Mouse (Mus musculus): ENCODE data around the gene Gimap9.

Gene Gimap9

DNA sequence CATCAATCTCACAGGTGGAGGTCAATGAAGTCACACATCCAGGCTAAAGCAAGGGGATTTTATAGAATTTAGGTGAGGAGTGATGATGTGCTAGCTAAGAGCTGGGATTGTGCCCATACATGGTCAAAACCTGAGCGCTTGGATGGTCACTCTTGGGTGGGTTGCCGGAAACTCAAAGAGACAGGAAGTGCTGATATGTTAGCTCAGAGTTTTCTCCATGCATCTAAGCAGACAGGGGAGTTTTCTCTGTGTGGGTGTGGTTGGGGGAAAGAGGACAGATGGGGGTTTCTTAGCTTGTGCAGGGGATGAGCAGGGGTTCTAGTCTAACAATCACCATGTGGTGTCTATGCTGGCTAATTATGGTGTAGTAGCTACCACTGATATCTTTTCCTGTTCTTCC, 13.4 kb downstream of the Gimap9 start:
- DNase-seq (ENCODE audit: low read depth, low spot score), result no peak

DNA sequence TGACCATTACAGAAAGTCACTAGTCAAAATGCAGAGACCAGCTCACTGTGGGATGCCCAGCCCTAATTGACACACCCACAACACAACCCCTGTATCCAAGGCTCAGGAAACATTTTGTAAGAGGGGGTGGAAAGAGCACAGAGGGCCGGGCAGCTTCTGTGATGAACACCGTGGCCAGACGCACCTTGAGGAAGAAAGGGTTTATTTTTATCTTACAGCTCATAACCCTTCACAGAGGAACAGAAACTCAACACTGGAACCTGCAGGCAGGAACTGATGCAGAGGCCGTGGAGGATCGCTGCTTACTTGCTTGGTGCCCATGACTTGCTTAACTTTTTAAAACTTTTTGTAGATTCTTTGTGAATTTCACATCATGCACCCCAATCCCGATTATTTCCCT, 17.0 kb downstream of the Gimap9 start:
- no peak for DNase-seq (ENCODE audit: low read depth, low spot score)

DNA sequence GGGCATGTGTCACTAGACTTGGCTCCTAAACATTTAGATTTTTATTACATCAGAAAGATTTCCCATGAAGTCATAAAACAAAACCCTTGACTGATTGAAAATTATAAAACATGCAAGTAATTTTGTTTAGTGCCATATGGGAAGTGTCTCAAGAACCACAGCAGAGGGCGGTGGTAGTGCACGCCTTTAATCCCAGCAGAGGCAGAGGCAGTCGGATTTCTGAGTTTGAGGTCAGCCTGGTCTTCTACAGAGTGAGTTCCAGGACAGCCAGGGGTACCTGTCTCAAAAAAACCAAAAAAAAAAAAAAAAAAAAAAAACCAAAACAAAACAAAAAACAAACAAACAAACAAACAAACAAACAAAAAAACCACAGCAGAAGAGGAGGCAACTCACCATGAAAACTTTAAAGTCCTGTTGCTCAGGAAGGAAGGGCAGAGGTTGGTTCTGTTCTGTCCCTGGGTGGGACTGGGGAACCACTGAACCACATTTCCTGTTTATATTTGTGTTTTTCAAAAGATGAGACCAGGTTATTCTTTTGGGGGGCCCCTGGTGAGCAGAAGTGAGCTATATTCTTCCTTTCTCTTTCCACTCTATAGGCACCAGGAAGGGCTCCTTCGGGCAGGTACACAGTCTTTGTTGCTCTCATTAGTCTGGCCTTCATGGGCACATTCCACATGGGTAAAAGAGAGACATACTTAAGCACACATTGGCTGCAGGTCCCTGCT, 21.1 kb downstream of the Gimap9 start:
- DNase-seq (ENCODE audit: low read depth, low spot score), result no peak

DNA sequence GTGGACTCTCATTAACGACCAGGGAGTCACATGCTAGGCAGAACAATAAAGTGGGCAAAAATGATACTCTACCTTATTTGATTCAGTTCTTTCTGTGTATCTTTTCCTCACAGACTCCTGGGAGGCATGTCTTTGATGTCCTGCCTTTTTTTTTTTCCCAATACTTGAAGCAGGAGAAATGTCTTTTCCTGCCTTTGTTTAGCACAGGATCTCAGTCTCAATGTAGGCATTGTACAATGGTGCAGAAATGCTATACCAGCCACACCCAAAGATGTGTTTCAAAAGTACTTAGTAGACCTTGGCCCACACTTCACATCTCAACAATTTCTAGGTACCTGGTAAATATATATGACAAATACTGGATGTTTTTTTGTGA, 21.6 kb downstream of the Gimap9 start:
- DNase-seq (ENCODE audit: low read depth, low spot score), result no peak

DNA sequence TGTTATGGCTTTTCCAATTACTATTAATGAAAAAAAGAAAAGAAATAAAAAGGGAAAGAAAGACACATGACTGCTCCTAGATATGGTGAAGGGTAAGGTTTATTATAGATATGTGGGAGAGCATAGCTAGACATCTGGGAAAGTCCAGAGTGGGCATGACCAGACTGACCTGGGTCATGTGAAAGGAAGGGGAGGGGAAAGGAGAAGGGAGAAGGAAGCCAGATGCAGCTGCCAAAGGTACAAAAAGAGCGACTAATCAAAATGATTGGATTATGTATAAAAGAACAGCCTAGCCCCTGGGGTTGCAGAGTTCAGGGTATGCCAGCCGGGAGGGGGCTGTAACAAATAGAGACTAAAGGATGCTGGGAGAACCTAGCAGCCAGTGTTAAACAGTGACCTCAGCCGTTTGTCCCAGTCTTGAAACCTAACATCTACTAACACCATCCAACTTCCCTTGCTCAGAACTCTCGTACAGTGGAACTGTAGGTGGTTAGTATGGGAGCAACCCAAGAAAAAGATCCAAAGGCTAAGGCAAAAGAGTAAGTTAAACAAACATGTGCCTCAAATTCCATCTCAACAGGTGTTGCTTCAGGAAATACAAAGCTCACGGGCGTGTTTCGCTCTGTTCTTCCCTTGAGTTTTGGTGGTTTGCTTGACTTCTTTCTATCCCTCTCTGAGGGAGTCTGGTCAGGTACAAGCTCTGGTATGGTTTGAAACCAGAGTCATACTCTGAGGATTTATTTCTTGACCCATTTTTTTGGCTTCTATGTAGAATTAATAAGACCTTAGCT, 22.3 kb downstream of the Gimap9 start:
- DNase-seq (ENCODE audit: low read depth, low spot score), result no peak

DNA sequence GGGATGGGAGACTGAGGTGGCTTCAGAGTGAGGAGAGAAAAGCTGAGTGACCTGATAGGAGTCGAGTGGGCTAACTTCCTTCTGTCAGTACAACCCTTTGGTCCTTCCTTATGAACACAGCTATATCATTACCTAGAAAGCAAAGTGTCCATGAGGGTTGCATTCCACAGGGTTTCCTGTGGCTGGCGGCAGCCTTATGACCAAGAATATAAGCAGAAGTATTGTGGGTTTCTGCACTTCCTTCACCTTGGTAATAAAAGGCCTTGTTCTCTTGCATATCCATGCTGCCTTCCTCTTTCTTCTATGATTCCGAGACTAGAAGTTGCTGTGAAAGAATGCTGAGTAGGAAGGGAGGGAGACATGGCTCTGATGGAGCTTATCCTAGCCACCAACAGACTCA, 23.0 kb downstream of the Gimap9 start:
- DNase-seq (ENCODE audit: low read depth, low spot score), result no peak

DNA sequence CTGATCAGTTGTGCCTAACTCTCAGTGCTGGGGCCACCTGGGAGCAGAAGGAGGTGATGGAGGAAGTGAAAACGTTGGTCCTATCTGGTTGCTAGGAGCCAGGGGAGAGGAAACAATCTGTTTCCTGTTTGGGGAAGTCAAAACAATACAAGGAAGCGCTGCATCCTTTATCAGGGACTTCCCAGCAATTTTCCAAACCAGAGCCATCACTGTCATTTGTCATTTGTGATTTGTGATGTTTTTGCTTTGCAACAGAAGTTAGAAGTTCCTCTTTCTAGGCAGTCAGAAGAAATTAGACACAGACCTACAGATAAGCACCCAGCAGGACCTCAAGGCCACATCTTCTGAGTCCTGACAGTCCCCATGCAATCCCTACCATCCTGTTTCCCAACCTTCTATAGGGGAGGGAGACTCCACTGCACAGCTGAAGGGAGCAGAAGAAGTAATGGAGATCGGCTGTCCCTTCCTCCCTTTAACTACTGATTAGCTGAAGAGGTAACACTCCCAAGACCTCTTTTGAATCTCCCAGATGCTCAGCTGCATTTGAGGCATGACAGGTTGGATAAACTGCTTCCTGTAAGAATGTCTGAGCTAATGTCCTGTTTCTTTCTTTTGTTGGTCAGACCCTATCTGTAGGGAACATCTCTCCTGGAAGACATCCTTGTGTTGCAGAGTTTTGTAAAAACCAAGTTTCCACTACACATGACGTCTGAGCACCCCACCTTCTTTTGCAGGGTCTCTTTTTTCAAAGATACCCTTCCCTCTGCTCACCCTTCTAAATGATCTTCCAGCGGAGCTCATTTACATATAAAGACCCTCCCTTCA, 24.5 kb downstream of the Gimap9 start:
- no peak for DNase-seq (ENCODE audit: low read depth, low spot score)

DNA sequence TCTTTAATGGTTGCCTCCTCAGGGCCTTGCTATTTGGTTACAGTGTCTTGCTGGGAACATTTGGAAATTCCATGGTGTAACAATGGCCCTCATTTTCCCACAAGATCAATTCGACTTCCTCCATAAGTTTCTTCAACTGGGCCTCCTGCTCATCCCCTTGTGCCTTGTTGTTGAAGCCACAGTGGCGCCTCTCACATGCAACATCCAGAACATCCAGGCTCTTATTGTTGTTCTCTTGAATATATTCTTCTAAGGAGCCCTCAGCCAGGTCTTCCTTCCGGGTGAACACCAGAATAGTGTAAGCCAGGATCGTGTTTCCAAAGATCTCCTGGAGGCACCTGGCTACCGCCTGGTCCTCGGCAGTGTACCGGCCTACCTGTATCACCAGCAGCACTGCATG, 26.2 kb downstream of the Gimap9 start:
- no peak for DNase-seq (ENCODE audit: low read depth, low spot score)

DNA sequence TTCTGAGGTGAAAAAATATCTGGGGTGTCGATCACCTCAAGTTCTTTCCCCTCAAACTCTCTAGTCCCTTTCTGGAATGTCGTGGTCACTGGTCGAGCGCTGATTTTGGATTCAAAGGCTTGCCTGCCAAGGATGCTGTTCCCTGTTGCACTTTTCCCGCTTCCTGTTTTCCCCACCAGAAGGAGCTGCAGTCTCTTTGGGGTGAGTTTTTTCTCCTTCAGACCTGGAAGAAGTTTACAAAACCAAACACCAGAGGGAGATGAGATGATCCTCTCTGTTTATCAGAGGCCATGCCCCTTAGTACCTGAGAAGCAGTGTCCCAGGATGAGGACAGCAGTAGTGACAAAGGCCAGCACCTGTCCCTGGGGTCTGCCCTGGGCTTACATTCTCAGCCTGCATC, 26.7 kb downstream of the Gimap9 start:
- DNase-seq (ENCODE audit: low read depth, low spot score), result no peak

DNA sequence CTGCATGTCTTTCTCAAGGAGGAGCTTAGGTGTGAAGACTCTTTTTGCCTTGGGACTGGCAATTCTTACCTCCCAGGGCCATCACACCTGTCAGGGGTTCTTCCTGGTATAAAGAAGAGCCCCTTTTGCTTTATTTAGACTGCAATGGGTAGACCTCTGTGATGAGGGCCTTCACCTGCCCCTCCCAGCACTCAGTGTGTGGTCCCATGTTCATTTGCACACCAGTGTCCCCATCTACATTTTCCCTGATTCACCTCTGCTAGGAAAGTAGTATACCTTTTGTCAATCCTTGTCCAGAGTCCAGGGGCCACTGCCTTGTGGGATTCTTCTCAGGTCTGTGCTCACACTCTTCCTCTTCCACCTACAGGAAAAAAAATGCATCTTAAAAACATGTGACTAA, 28.2 kb downstream of the Gimap9 start:
- no peak for DNase-seq (ENCODE audit: low read depth, low spot score)

DNA sequence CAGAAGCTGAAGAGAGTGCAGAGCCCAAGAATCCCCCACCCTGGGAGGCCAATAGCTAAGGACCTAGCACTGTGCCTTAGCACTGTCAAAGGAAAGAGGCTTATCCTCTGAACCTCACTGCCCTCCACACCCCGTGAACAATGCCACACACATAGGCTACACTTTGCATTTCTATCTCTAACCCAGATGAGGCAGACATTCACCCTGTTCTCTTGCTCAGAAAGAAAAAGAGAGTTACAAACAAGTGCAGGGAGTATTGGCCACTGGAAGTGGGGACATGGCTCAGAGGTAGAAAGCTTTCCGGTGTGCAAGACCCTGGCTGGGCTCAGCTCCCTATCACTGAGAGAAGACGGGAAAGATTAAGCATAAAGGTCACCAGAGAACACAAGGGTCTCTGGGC, 30.2 kb downstream of the Gimap9 start:
- no peak for DNase-seq (ENCODE audit: low read depth, low spot score)

DNA sequence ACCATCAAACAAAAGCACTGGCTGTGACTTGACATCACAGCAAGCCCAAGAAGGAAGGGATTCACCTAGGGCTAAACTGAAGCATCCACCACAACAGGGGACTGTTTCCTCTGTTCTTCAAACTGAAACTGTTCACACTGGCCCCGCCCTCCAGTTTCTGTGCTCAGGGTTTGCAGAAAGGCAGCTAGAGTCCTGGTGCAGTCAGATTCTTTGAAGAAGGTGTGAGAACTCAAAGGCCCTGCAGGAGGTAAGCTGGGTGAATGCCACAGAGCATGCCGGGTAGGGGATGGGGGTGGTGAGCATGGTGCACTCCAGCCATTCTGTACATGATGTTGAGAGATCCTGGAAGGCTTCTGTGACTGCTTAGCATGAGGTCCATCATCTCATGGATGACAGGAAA, 42.5 kb downstream of the Gimap9 start, which contains the start of the genes Gm28053 and Gimap7:
Gm28053 (plus strand) TSS at position 153 of the 400 bp plus-strand sequence.
Gimap7 (plus strand) TSS at position 167 of the 400 bp plus-strand sequence.
- no peak for DNase-seq (ENCODE audit: low read depth, low spot score)

DNA sequence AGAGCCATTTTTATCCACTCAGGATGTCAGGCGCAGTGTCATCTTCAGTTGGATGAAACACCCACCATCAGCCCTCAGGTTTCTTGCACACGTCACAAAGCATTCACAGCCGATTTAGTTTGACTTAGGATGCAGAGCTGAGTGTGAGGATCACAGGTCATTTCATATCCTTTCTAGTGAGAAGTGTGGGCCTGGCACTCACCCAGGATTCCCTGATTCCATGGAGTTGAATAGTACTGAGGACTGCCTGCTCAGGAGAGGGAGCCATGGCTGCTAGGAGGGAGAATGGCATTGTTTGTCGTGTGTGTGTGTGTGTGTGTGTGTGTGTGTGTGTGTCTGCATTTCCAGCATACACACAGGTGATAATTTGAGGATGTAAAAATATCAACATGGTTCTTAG, 44.4 kb downstream of the Gimap9 start:
- DNase-seq (ENCODE audit: low read depth, low spot score), result no peak

DNA sequence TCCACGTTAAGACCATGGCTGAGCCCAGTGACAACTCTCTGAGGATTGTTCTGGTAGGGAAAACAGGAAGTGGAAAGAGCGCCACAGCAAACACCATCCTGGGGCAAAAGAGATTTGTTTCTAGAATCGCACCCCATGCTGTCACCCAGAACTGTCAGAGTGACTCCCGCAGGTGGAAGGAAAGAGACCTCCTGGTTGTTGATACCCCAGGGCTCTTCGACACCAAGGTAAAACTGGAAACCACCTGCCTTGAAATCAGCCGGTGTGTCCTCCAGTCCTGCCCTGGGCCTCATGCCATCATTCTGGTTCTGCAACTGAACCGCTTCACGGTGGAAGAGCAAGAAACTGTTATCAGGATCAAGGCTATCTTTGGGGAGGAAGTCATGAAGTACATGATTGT, 47.5 kb downstream of the Gimap9 start:
- DNase-seq (ENCODE audit: low read depth, low spot score), result no peak

DNA sequence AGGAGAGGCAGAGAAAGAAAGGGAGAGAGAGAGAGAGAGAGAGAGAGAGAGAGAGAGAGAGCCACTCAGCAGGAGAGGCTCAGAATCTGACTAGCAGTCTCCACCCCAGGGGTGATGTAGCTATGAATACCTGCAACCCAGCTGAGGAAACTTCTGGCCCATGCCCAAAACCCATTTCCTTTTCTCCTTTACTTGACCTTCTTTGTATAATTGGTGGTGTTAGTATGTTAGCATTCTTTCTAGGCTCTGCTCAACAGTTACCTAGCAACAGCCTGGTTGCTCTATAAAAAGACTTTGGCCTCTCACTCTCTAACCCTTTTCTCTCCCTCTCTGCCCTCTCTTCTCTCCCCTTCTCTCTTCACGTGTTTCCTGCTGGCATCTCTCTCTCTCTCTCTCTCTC, 49.5 kb downstream of the Gimap9 start:
- no peak for DNase-seq (ENCODE audit: low read depth, low spot score)

DNA sequence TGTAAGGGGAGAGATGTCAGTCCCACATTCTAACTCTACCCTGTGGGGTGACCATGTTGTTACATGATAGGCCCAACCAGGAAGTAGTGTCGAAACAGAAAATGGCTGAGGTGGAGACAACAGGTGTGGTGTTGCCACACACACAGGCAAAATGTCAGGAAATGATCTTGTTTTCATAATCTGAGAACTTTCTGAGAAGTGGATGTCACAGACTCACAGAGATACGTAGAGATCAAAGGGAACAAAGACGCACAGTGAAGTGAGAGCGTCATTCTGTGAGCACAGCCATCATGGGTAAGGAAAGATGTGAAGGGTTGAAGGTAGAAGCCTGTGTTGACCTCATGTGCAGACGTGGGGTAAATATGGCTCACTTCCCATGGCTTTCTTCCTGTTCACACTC, 51.8 kb downstream of the Gimap9 start:
- no peak for DNase-seq (ENCODE audit: low read depth, low spot score)
